Mouse (Mus musculus) midbrain, embryonic 15.5 days (tissue): ENCODE data around the gene Sdc3. TPM values are rescaled to one million over a fixed set of nuclear protein-coding genes. Genes with fewer than 3 reads are reported as not detected.

Experiments
- ATAC-seq: fragments of 200-750 bp; cut with Nextera tagmentation; replicated peaks from 2 replicates; pipeline ENCODE4 v1.8.0; 2017; ENCODE audit warnings: moderate TSS enrichment
- H3K27ac ChIP-seq: fragments of 300-500 bp; sonication (generic); 2 replicates; pipeline ENCODE4 v1.5.1; 2015; ENCODE audit warnings: mild to moderate bottlenecking, inconsistent platforms
- H3K27me3 ChIP-seq: fragments of 300-500 bp; sonication (generic); replicated peaks from 2 replicates; pipeline ENCODE4 v1.6.1; 2015; ENCODE audit warnings: inconsistent platforms
- H3K36me3 ChIP-seq: fragments of 300-500 bp; sonication (generic); replicated peaks from 2 replicates; pipeline ENCODE4 v1.6.1; 2015; ENCODE audit warnings: inconsistent platforms
- H3K4me1 ChIP-seq: fragments of 300-500 bp; sonication (generic); 2 replicates; pipeline ENCODE4 v1.6.1; 2015; ENCODE audit warnings: inconsistent platforms
- H3K4me2 ChIP-seq: fragments of 300-500 bp; sonication (generic); 2 replicates; pipeline ENCODE4 v1.6.1; 2015; ENCODE audit warnings: inconsistent platforms, mild to moderate bottlenecking, moderate library complexity
- H3K4me3 ChIP-seq: fragments of 300-500 bp; sonication (generic); 2 replicates; pipeline ENCODE4 v1.5.1; 2015; ENCODE audit warnings: mild to moderate bottlenecking, inconsistent platforms
- H3K9ac ChIP-seq: fragments of 300-500 bp; sonication (generic); 2 replicates; pipeline ENCODE4 v1.6.1; 2015; ENCODE audit warnings: mild to moderate bottlenecking, inconsistent platforms
- H3K9me3 ChIP-seq: fragments of 300-500 bp; sonication (generic); 2 replicates; pipeline ENCODE4 v1.6.1; 2016; ENCODE audit warnings: inconsistent platforms
- WGBS: fragments of 180-500 bp; shearing (Covaris S2); methylation state at CpG from one replicate; pipeline ENCODE4 v1.1.7; 2015; ENCODE audit warnings: mixed read lengths; 5-methylcytosine and 5-hydroxymethylcytosine counted together
- polyA plus RNA-seq: library from polyadenylated mRNA; unstranded; fragments of >200 nt; fragmentation: Nextera tagmentation; extraction: Ambion mirVana; gene quantifications from 2 replicates; pipeline ENCODE4 v1.2.1, GENCODE M21; 2015

Gene Sdc3
- polyA plus RNA-seq, 1 experiment from 2014 or later, result 180 TPM

GRCm38 (mm10) chr4:130766926-130767325 is 25.4 kb upstream of the Sdc3 start:
- WGBS, result 87% methylated on average over 4 of the region's 4 CpGs
- H3K4me3 ChIP-seq, result no peak overlapping the region
- no peaks in the 10 kb centered on the region for H3K9me3 ChIP-seq
- H3K27ac ChIP-seq, result 0 out of 2 replicates have a peak overlapping the region, but pooled peaks have one; percentile 15
- H3K27me3 ChIP-seq, result no peaks in the 10 kb centered on the region
- 0 out of 2 replicates have a peak, but pooled peaks cover 2% of the 10 kb centered on the region for H3K4me1 ChIP-seq
- peaks cover 66% of the 10 kb centered on the region for H3K36me3 ChIP-seq
- H3K9ac ChIP-seq, result no peak overlapping the region
- H3K4me2 ChIP-seq, result no peak overlapping the region
- ATAC-seq, result no peak

- no peak overlapping the region for H3K4me3 ChIP-seq
- no peak for ATAC-seq
- no peaks in the 10 kb centered on the region for H3K4me1 ChIP-seq
- H3K9me3 ChIP-seq, result no peaks in the 10 kb centered on the region
- H3K27me3 ChIP-seq, result no peaks in the 10 kb centered on the region
- H3K27ac ChIP-seq, result no peak overlapping the region
- H3K9ac ChIP-seq, result no peak overlapping the region
- peaks cover 36% of the 10 kb centered on the region for H3K36me3 ChIP-seq
- WGBS, result 80% methylated on average over 4 of the region's 4 CpGs
- no peak overlapping the region for H3K4me2 ChIP-seq
Observed at GRCm38 (mm10) chr4:130773899-130774298, 18.4 kb upstream of the Sdc3 start.

- H3K4me3 ChIP-seq, result no peak overlapping the region
- H3K9ac ChIP-seq, result no peak overlapping the region
- H3K4me2 ChIP-seq, result no peak overlapping the region
- no peaks in the 10 kb centered on the region for H3K9me3 ChIP-seq
- no peaks in the 10 kb centered on the region for H3K4me1 ChIP-seq
- no peak for ATAC-seq
- no peaks in the 10 kb centered on the region for H3K27me3 ChIP-seq
- no peak overlapping the region for H3K27ac ChIP-seq
- peaks cover 33% of the 10 kb centered on the region for H3K36me3 ChIP-seq
- WGBS, result 97% methylated on average over 4 of the region's 4 CpGs
Observed at GRCm38 (mm10) chr4:130774822-130775221, 17.5 kb upstream of the Sdc3 start.

GRCm38 (mm10) chr4:130777647-130778046 is 14.7 kb upstream of the Sdc3 start:
- H3K27ac ChIP-seq, result no peak overlapping the region
- H3K9ac ChIP-seq, result no peak overlapping the region
- H3K4me2 ChIP-seq, result no peak overlapping the region
- no peaks in the 10 kb centered on the region for H3K27me3 ChIP-seq
- no peaks in the 10 kb centered on the region for H3K9me3 ChIP-seq
- peaks cover 26% of the 10 kb centered on the region for H3K36me3 ChIP-seq
- WGBS, result 35% methylated on average over 10 of the region's 10 CpGs
- H3K4me1 ChIP-seq, result no peaks in the 10 kb centered on the region
- ATAC-seq, result no peak
- no peak overlapping the region for H3K4me3 ChIP-seq

GRCm38 (mm10) chr4:130779037-130779436 is 13.3 kb upstream of the Sdc3 start:
- no peaks in the 10 kb centered on the region for H3K9me3 ChIP-seq
- no peak overlapping the region for H3K9ac ChIP-seq
- no peak overlapping the region for H3K27ac ChIP-seq
- ATAC-seq, result no peak
- no peaks in the 10 kb centered on the region for H3K27me3 ChIP-seq
- 82% methylated on average over 3 of the region's 3 CpGs for WGBS
- H3K4me1 ChIP-seq, result no peaks in the 10 kb centered on the region
- H3K4me3 ChIP-seq, result no peak overlapping the region
- no peak overlapping the region for H3K4me2 ChIP-seq
- peaks cover 15% of the 10 kb centered on the region for H3K36me3 ChIP-seq

GRCm38 (mm10) chr4:130782492-130782891 is 9.8 kb upstream of the Sdc3 start:
- 92% methylated on average over 2 of the region's 2 CpGs for WGBS
- no peak for ATAC-seq
- H3K4me2 ChIP-seq, result no peak overlapping the region
- no peak overlapping the region for H3K27ac ChIP-seq
- H3K9ac ChIP-seq, result no peak overlapping the region
- H3K27me3 ChIP-seq, result no peaks in the 10 kb centered on the region
- no peak overlapping the region for H3K4me3 ChIP-seq
- H3K9me3 ChIP-seq, result no peaks in the 10 kb centered on the region
- peaks cover 3% of the 10 kb centered on the region; the same call in 1 of the 2 replicates for H3K4me1 ChIP-seq
- H3K36me3 ChIP-seq, result peaks cover 6% of the 10 kb centered on the region; the same call in 1 of the 2 replicates

- H3K4me3 ChIP-seq, result no peak overlapping the region
- H3K4me2 ChIP-seq, result no peak overlapping the region
- no peak overlapping the region for H3K9ac ChIP-seq
- WGBS, result 31% methylated on average over 4 of the region's 4 CpGs
- ATAC-seq, result no peak
- no peaks in the 10 kb centered on the region for H3K27me3 ChIP-seq
- H3K9me3 ChIP-seq, result no peaks in the 10 kb centered on the region
- H3K36me3 ChIP-seq, result 0 out of 2 replicates have a peak, but pooled peaks cover 3% of the 10 kb centered on the region
- H3K27ac ChIP-seq, result no peak overlapping the region
- H3K4me1 ChIP-seq, result peaks cover 3% of the 10 kb centered on the region; the same call in 1 of the 2 replicates
Observed at GRCm38 (mm10) chr4:130784755-130785154, 7.6 kb upstream of the Sdc3 start.

GRCm38 (mm10) chr4:130787530-130787929 is 4.8 kb upstream of the Sdc3 start:
- no peaks in the 10 kb centered on the region for H3K27me3 ChIP-seq
- H3K4me3 ChIP-seq, result no peak overlapping the region
- no peak overlapping the region for H3K27ac ChIP-seq
- no peak for ATAC-seq
- H3K9me3 ChIP-seq, result no peaks in the 10 kb centered on the region
- no peak overlapping the region for H3K4me2 ChIP-seq
- 77% methylated on average over 5 of the region's 5 CpGs for WGBS
- peaks cover 9% of the 10 kb centered on the region for H3K4me1 ChIP-seq
- no peak overlapping the region for H3K9ac ChIP-seq
- H3K36me3 ChIP-seq, result no peaks in the 10 kb centered on the region

- no peak overlapping the region for H3K4me3 ChIP-seq
- peaks cover 23% of the 10 kb centered on the region for H3K4me1 ChIP-seq
- H3K9ac ChIP-seq, result no peak overlapping the region
- H3K27me3 ChIP-seq, result no peaks in the 10 kb centered on the region
- H3K27ac ChIP-seq, result no peak overlapping the region
- H3K9me3 ChIP-seq, result no peaks in the 10 kb centered on the region
- no peaks in the 10 kb centered on the region for H3K36me3 ChIP-seq
- 0 out of 2 replicates have a peak, but pooled peaks have one; percentile 24 for ATAC-seq
- H3K4me2 ChIP-seq, result no peak overlapping the region
- 9% methylated on average over 6 of the region's 6 CpGs for WGBS
Observed at GRCm38 (mm10) chr4:130790180-130790579, 2.2 kb upstream of the Sdc3 start.

- H3K4me2 ChIP-seq, result peak overlapping the region; percentile 88
- H3K36me3 ChIP-seq, result no peaks in the 10 kb centered on the region
- 7% methylated on average over 14 of the region's 19 CpGs for WGBS
- H3K27me3 ChIP-seq, result no peaks in the 10 kb centered on the region
- ATAC-seq, result peak; percentile 23
- peak overlapping the region; percentile 83 for H3K27ac ChIP-seq
- H3K9me3 ChIP-seq, result no peaks in the 10 kb centered on the region
- peaks cover 40% of the 10 kb centered on the region for H3K4me1 ChIP-seq
- H3K4me3 ChIP-seq, result peak overlapping the region; percentile 73
- peak overlapping the region; percentile 96 for H3K9ac ChIP-seq
Observed at GRCm38 (mm10) chr4:130791811-130792375, 444 bp upstream of the Sdc3 start.

GRCm38 (mm10) chr4:130793180-130793501 is 804 bp downstream of the Sdc3 start:
- H3K4me2 ChIP-seq, result peak overlapping the region; percentile 88
- ATAC-seq, result peak; percentile 49
- WGBS, result 39% methylated on average over 7 of the region's 7 CpGs
- H3K36me3 ChIP-seq, result no peaks in the 10 kb centered on the region
- H3K27ac ChIP-seq, result peak overlapping the region; percentile 83
- H3K27me3 ChIP-seq, result no peaks in the 10 kb centered on the region
- peaks cover 53% of the 10 kb centered on the region for H3K4me1 ChIP-seq
- H3K4me3 ChIP-seq, result peak overlapping the region; percentile 73
- H3K9me3 ChIP-seq, result no peaks in the 10 kb centered on the region
- peak overlapping the region; percentile 96 for H3K9ac ChIP-seq

- Histone ChIP-seq H3K4me3 (peak overlapping the region; percentile 31), H3K36me3 (no peaks in the 10 kb centered on the region), H3K9ac (peak overlapping the region; percentile 30; the same call in 1 of the 2 replicates), H3K4me1 (peaks cover 69% of the 10 kb centered on the region), H3K27me3 (no peaks in the 10 kb centered on the region), H3K4me2 (peak overlapping the region; percentile 88), H3K27ac (no peak overlapping the region), H3K9me3 (no peaks in the 10 kb centered on the region)
- 49% methylated on average over 4 of the region's 4 CpGs for WGBS
- no peak for ATAC-seq
Observed at GRCm38 (mm10) chr4:130794771-130795170, 2.4 kb downstream of the Sdc3 start.

- Histone ChIP-seq H3K4me2 (peak overlapping the region; percentile 88; the same call in 1 of the 2 replicates), H3K4me1 (peaks cover 69% of the 10 kb centered on the region), H3K27ac (no peak overlapping the region), H3K4me3 (no peak overlapping the region), H3K27me3 (no peaks in the 10 kb centered on the region), H3K9ac (no peak overlapping the region), H3K36me3 (no peaks in the 10 kb centered on the region), H3K9me3 (no peaks in the 10 kb centered on the region)
- ATAC-seq, result no peak
- WGBS, result 89% methylated on average over 6 of the region's 6 CpGs
Observed at GRCm38 (mm10) chr4:130795970-130796369, 3.6 kb downstream of the Sdc3 start.
